Mouse (Mus musculus): ENCODE measurements around the gene Glce. TPM values are rescaled to one million over a fixed set of nuclear protein-coding genes. Genes with fewer than 3 reads are reported as not detected.

Gene Glce
- 10 to 100 TPM; 34.0 to 41.7 (median 36.6) TPM for total RNA-seq (2022)

GRCm38 (mm10) chr9:62122508-62123215 lies at the start of gene Glce:
Gene Glce (minus strand): TSS chr9:62122655.
- peak; percentile 98 for DNase-seq

DNA sequence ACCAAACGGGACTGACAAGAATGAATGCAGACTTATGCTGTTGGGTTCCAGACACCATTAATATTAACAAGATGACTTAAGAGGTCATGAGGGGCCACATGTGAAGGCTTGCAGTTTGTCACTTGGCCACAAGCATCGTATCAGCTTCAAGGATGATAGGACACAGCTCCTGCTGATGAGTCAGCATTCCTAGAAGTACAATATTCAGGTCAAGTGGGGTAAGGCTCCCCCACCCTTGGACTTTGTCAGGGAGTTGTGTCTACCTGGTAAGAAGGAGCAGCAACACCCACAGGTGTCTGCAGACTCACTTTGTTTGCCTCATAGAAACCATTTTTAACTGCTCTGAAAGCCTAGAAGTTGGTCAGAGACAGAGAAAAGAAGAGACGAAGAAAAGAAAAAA lies 49.8 kb upstream of the Glce start:
- DNase-seq = no peak

DNA sequence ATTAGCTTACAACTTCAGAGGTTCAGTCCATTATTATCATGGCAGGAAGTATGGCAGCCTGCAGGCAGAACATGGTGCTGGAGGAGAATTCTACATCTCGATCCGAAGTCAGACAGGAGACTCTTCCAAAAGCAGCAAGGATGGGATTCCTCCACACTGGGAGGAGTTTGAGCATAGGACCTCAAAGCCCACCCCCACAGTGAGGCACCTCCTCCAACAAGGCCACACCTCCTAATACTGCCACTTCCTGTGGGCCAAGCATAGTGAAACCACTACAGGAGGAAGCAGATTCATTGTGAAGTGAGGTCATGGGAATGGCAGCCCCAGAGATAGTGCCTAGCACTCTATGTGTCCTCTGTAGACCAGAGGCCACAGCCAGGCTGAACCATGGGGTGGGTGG lies 48.5 kb upstream of the Glce start:
- DNase-seq = no peak

GRCm38 (mm10) chr9:62166621-62167020 lies 44.2 kb upstream of the Glce start:
- no peak for DNase-seq

DNA sequence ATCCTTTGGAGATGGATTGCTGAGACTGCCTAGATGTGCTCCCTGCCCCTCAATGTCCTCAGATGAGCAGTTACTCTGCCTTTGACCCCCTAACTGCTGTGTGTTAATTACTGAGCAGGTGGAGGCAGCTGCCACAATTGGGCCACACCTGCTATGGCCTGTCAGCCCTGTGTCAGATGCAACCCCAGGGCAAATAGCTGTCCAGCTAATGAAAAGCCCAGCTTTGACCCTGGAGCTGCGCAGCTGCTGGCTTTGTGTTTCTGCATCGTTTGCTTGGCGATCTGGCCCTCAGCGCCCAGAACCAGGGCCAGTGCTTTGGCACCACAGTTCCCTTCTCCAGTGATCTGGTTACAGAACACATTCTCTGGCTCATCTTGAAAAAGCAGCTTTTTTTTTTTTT lies 43.7 kb upstream of the Glce start:
- DNase-seq = no peak

- no peak for DNase-seq
Measured at GRCm38 (mm10) chr9:62162889-62163291, 40.4 kb upstream of the Glce start.

GRCm38 (mm10) chr9:62160788-62161187 lies 38.3 kb upstream of the Glce start:
- no peak for DNase-seq

DNA sequence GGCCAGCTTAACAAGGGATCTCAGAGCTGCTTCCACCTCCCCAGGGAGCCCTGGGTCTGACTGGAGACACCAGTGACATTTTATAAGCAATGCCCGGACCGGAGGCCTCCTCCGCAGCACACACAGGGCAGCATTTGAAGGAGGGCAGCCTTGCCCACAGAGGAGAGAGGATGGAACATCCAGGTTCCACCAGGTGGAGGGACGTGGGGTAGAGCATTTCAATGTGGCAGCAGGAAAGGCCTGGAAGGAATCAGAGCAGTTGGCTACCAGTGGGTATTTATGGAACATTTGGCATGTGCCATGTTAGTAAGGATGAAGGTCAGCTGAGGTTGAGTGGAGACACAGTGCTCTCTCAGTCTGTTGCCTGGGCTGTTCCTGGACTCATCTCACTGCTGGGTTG lies 36.3 kb upstream of the Glce start:
- DNase-seq = no peak

DNA sequence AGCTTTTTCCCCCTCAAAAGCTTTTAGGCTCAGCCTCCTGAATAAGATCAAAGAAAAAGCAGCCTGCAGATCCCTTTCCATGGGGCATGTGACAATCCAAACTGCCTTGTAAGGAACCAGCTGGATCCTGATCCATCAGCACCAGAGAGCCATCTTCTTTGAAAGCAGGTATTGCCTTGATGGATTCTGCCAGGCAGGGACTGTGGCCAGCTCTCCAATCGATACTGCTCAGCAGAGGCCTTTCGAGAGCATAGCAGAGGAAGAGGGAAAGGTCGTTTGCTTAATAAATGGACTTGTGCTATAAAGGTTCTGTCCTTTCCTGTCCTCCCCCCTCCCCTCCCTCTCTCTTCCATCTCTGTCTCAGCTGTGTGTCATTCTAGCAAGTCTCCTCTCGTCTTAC lies 33.4 kb upstream of the Glce start:
- DNase-seq = no peak

DNA sequence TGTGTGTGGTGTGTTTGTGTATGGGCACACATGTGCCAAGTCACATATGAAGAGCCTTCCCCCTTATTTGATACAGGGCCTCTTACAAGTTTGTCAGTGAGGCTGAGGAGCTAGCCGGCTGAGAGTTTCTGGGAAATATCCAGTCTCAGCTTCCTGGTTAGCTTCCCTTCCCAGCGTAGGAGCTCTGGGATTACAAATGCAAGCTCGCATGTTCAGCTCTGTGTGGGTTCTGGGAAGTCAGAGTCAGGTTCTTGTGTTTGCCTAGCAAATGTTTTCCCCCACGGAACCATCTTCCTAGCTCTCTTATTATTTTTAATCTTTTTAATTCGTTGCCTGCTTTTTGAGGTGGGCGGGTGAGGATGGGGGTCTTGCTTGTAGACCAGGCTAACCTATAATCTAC lies 32.9 kb upstream of the Glce start:
- no peak for DNase-seq

- DNase-seq = no peak
Measured at GRCm38 (mm10) chr9:62154956-62155355, 32.5 kb upstream of the Glce start.

GRCm38 (mm10) chr9:62154551-62154950 lies 32.1 kb upstream of the Glce start:
- no peak for DNase-seq

- DNase-seq = peak; percentile 20
Measured at GRCm38 (mm10) chr9:62153263-62153662, 30.8 kb upstream of the Glce start.

- DNase-seq = no peak
Measured at GRCm38 (mm10) chr9:62152506-62152905, 30.1 kb upstream of the Glce start.

DNA sequence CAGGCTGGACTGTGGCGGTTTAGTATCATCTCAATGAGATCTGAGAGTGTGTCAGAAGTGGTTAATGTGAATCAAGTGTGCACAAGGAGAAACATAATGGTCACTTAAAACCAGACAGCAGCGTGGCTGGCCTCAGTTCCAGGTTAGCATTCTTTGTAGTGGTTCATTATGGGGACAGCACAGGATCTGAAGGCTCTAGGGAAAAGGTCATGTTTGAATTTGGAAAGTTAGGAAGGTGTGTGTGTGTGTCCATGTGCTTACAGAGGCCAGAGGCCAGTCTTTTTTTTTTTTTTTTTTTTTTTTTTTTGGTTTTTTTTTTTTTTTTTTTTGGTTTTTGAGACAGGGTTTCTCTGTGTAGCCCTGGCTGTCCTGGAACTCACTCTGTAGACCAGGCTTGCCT lies 22.7 kb upstream of the Glce start:
- no peak for DNase-seq

DNA sequence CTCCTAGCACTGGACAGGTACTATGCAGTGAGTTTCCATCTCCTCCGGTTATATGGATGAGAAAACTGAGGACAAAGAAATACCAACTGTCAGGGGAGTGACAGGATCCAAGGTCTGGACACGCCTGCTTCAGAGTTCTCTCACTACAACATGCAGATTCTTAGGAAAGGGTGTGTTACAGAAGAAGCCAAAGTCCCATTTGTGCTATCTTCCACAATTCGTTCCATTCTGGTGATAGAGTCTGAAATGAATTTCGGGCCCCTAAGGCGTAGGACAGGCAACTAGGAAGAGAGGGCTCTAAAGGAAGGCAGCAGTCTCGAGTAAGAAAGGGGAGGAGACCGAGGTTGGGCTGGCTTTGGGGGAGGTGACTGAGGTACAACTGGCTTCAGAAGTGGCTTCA lies 21.0 kb upstream of the Glce start:
- DNase-seq = no peak

DNA sequence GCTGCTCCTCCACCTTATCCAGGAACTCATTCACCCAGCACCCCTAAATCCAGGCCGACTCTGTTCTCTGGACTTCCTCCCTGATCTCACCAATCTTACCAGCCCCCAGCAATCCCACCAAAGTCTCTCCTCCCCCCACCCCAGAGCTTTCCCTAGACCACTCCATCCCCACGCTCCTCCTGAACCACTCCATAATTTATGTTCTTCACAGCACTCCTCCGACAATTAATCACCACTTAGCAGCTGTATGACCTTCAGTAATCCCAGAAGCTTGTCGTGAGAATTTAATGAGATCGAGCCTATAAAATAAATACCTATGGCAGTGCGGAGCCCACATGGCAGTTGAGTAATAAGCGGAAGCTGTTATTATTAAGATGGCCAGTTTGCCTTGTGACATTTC lies 16.6 kb upstream of the Glce start:
- no peak for DNase-seq

- peak; percentile 35 for DNase-seq
Measured at GRCm38 (mm10) chr9:62137259-62137658, 14.8 kb upstream of the Glce start.

DNA sequence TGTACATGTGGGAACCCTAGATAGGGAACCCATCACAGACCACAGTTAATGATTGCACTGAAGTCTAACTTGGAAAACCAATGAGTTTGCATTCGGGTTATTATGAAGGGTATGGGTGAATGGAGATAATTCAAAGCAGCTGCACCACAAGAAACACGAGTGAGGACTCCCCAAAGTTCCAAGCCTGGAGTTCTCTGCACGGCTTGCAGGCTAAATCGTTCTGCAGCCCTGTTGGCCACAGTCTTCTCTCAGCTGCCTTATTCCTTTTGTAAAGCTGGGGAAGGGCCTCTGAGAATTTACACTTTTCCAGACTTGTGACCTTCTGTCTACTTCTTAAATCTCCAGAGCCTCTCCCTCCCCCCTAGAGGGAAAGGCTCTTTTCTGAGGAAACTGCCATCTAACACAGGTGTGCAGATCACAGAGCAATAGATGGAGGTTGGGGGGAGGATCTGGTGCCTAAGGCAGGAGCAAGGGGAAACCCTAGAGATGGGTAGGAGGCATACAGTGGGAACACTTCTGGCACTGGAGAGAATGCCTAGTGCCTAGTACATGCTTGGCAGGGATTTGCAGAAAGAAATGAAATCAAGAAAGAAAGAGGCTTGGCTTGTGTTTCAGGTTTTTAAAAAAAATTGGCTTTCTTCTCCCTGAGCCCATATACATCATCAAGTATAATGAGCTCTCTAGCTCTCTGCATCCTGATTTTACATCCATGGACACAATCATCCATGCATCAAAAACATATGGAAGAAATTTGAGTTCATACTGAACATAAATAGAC lies 9.7 kb upstream of the Glce start:
- DNase-seq = no peak

DNA sequence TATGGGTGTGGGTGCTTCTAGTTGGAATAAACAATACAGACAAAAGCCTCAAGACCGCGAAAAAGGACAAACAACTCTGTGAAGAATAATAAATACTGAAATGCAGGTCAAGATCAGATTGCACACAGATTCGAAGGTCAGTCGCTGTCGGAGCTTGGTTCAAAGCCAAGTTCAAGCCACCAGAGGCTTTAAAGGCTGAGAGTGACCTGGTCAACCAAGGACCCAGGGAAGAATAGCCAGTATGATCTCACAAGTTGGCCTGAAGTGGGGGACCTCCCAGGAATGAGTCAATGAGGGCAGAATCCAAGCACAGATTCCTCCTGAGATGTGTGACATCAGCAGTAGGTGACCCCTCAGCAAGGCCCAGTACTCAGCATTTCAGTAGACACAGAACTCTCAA lies 8.3 kb upstream of the Glce start:
- DNase-seq = peak; percentile 78

GRCm38 (mm10) chr9:62128056-62128455 lies 5.6 kb upstream of the Glce start:
- no peak for DNase-seq

GRCm38 (mm10) chr9:62125986-62126575 lies 3.6 kb upstream of the Glce start:
- DNase-seq = no peak

DNA sequence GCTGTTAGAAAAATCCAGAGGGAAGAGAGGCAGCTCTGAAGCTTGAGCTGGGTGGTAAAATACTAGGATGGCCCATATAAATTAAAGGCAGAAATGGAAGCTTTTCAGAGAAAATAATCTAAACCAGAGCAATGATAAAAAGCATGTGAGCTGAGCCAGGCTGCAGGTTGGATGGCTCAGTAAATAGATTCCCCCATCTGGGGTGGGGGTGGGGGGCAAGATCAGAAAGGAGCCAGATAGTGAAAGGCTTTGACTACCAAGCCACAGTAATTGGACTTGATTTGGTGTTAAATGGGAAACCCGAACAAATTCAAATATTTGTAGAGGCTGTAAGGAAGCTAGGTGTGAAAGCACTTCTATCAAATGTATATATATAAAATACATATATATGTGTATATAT lies 1.8 kb upstream of the Glce start:
- no peak for DNase-seq

DNA sequence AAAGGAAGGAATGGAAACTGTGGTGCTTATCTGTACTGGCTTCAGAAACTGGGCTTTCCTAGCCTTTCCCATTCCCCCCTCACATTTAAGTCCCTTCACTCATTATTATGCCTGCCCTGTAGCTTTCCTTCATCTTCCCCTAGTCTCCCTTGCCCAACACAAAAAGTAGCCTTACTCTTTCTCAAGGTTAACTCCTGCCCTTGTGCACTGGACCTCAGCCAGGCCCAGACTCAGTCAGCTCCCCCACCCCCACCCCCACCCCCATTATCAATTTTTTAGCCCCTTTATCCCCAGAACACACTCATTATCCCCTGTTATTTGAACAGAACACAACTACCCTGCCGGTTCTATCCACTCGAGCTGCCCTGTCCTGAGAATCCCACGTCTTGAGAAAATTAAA lies 1.0 kb upstream of the Glce start:
- DNase-seq = no peak

Data from adrenal gland, adult 8-10 months (tissue).